1 mouse cellular context compared by ENCODE assay signal in the genomic region with DNA sequence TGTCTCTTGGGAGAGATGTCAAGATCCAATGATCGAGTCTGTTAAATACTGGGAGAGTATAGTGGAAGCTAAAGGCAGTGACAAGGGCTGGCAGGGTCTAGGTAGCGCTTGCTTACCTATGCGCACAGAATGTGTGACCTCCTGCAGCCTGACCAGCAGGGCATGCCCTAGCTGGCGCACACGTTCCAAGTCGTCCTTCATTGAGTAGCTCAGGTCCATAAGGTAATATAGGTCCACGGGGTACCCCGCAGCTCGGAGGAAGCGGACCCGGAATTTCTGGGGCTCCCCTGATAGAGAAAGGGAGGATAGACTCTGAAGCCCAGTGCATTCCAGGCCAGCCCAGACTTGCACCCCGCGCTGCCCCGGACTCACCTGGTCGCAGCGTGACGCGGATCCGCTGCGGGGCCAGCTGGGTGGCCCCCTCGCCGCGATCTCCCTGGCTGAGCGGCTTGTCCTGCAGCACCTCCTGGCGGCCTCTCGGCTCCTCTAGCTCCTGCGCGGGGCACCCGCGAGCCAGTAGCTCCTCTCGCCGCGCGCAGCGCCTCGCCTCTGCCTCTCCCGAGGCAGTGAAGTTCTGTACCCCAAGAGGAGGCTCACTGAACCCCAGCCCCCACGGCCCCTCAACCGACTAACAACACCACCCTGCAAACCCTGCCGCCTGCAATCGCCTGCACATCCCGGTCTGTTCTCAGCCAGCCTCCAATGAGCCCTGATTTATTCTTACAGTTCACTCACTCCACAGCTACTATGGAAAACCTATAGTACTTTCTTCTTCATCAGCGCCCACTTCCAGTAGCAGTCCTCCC.
A peak's percentile ranks its signal among the peaks of the same experiment; 100 is the strongest.
TF ChIP-seq lines count a peak whose summit lies in the region.

No protein-coding gene starts in this region.

TF ChIP-seq in CH12.LX, 34 proteins besides CTCF, POLR2A, EP300 and RAD21:
- TF ChIP-seq MXI1 (IDR thresholded peaks at IDR 0.05; ENCODE audit: low read depth, low read length) = 0 out of 2 replicates have a peak, but pooled peaks have one; percentile 7
- TF ChIP-seq ZKSCAN1 (IDR thresholded peaks at IDR 0.05; ENCODE audit: borderline replicate concordance, low read depth, low read length) = no peak
- TF ChIP-seq TCF12 (IDR thresholded peaks at IDR 0.05; ENCODE audit: low read depth, low read length) = no peak
- TF ChIP-seq MAFK (IDR thresholded peaks at IDR 0.05; ENCODE audit: insufficient replicate concordance, low read length) = no peak
- TF ChIP-seq ZC3H11A (IDR thresholded peaks at IDR 0.05; ENCODE audit: low read depth, low read length) = no peak
